Comparison of ENCODE assay signal across 25 mouse cellular contexts in genomic region chr15:5811958-5812357, GRCm38 (mm10).
DNase-seq lines count a peak whose midpoint lies in the region; ATAC-seq lines count a peak whose summit lies in the region.
"Had no signal": no experiment of that assay in that cellular context is flagged by ENCODE, and none has a peak within 500 bp of the region (broad histone marks: within the 10 kb centered on the region; RNA-seq: fewer than 3 reads in every experiment).

No protein-coding gene starts in this region.

- no peak overlapping the region for H3K27ac ChIP-seq in hindbrain, embryonic 14.5 days
- no peak overlapping the region for H3K27ac ChIP-seq in hindbrain, embryonic 10.5 days
- H3K27ac ChIP-seq in midbrain, embryonic 12.5 days (replicated peaks), result no peak overlapping the region
- no peak overlapping the region for H3K27ac ChIP-seq in midbrain, embryonic 16.5 days (ENCODE audit: low read length)
- no peak overlapping the region for H3K27ac ChIP-seq in hindbrain, embryonic 16.5 days (ENCODE audit: low read depth, low read length)
- H3K27ac ChIP-seq: embryonic facial prominence, embryonic 10.5 days; embryonic facial prominence, embryonic 13.5 days; forebrain, embryonic 12.5 days; forebrain, embryonic 15.5 days; heart, embryonic 15.5 days; hindbrain, embryonic 15.5 days had no signal

- H3K36me3 ChIP-seq in hindbrain, embryonic 14.5 days (replicated peaks; ENCODE audit: control insufficient read depth, insufficient read depth), result no peaks in the 10 kb centered on the region
- H3K36me3 ChIP-seq in hindbrain, embryonic 10.5 days, result no peaks in the 10 kb centered on the region
- no peaks in the 10 kb centered on the region for H3K36me3 ChIP-seq in midbrain, embryonic 12.5 days
- H3K36me3 ChIP-seq in midbrain, embryonic 16.5 days (ENCODE audit: control insufficient read depth, insufficient read depth, low read length), result no peaks in the 10 kb centered on the region
- H3K36me3 ChIP-seq in hindbrain, embryonic 16.5 days (ENCODE audit: control insufficient read depth, insufficient read depth, low read length), result no peaks in the 10 kb centered on the region
- H3K36me3 ChIP-seq: embryonic facial prominence, embryonic 10.5 days; embryonic facial prominence, embryonic 13.5 days; forebrain, embryonic 12.5 days; forebrain, embryonic 15.5 days; heart, embryonic 12.5 days; heart, embryonic 15.5 days; hindbrain, embryonic 15.5 days had no signal

- H3K9ac ChIP-seq in hindbrain, embryonic 14.5 days, result no peak overlapping the region
- H3K9ac ChIP-seq in midbrain, embryonic 12.5 days (replicated peaks), result no peak overlapping the region
- H3K9ac ChIP-seq in midbrain, embryonic 16.5 days (ENCODE audit: low read depth, low read length), result no peak overlapping the region
- no peak overlapping the region for H3K9ac ChIP-seq in hindbrain, embryonic 16.5 days (ENCODE audit: low read depth, low read length)
- H3K9ac ChIP-seq: forebrain, embryonic 12.5 days; forebrain, embryonic 15.5 days; heart, embryonic 12.5 days; heart, embryonic 15.5 days; hindbrain, embryonic 15.5 days had no signal

- ATAC-seq in hindbrain, embryonic 14.5 days (ENCODE audit: low FRiP score), result 0 out of 2 replicates have a peak, but pooled peaks have one; percentile 8
- ATAC-seq in midbrain, embryonic 12.5 days (ENCODE audit: low FRiP score, low read depth), result peak; percentile 54; the same call in 1 of the 2 replicates
- ATAC-seq in midbrain, embryonic 16.5 days, result no peak
- ATAC-seq in hindbrain, embryonic 16.5 days, result 0 out of 2 replicates have a peak, but pooled peaks have one; percentile 24
- ATAC-seq: CD4-positive, CD25-positive, alpha-beta regulatory T cell, adult 4 months; forebrain, embryonic 15.5 days; inflammation-experienced regulatory T-cells, adult 6 months had no signal

- WGBS in hindbrain, embryonic 14.5 days, result 83% methylated on average over 1 of the region's 1 CpGs
- WGBS in hindbrain, embryonic 10.5 days, result 83% methylated on average over 1 of the region's 1 CpGs
- 88% methylated on average over 1 of the region's 1 CpGs for WGBS in midbrain, embryonic 12.5 days
- WGBS in midbrain, embryonic 16.5 days, result 74% methylated on average over 1 of the region's 1 CpGs
- WGBS in hindbrain, embryonic 16.5 days, result 94% methylated on average over 1 of the region's 1 CpGs

- H3K4me3 ChIP-seq in hindbrain, embryonic 14.5 days (replicated peaks; ENCODE audit: low read length), result no peak overlapping the region
- H3K4me3 ChIP-seq in hindbrain, embryonic 10.5 days, result no peak overlapping the region
- no peak overlapping the region for H3K4me3 ChIP-seq in midbrain, embryonic 12.5 days
- no peak overlapping the region for H3K4me3 ChIP-seq in midbrain, embryonic 16.5 days (ENCODE audit: low read depth, low read length)
- H3K4me3 ChIP-seq in hindbrain, embryonic 16.5 days (ENCODE audit: low read length), result no peak overlapping the region
- H3K4me3 ChIP-seq: embryonic facial prominence, embryonic 10.5 days; embryonic facial prominence, embryonic 13.5 days; erythroblast, embryonic 14.5 days; forebrain, embryonic 12.5 days; forebrain, embryonic 15.5 days; heart, embryonic 12.5 days; heart, embryonic 15.5 days; hindbrain, embryonic 15.5 days had no signal

- H3K4me2 ChIP-seq in hindbrain, embryonic 14.5 days (replicated peaks), result no peak overlapping the region
- H3K4me2 ChIP-seq in midbrain, embryonic 12.5 days (replicated peaks), result no peak overlapping the region
- H3K4me2 ChIP-seq in midbrain, embryonic 16.5 days (ENCODE audit: low read length), result no peak overlapping the region
- H3K4me2 ChIP-seq in hindbrain, embryonic 16.5 days (ENCODE audit: low read length), result no peak overlapping the region
- H3K4me2 ChIP-seq: embryonic facial prominence, embryonic 13.5 days; forebrain, embryonic 12.5 days; forebrain, embryonic 15.5 days; heart, embryonic 12.5 days; heart, embryonic 15.5 days; hindbrain, embryonic 15.5 days had no signal

- H3K9me3 ChIP-seq in hindbrain, embryonic 14.5 days (ENCODE audit: control insufficient read depth, low read length), result no peaks in the 10 kb centered on the region
- H3K9me3 ChIP-seq in hindbrain, embryonic 10.5 days, result no peaks in the 10 kb centered on the region
- H3K9me3 ChIP-seq in midbrain, embryonic 12.5 days, result no peaks in the 10 kb centered on the region
- H3K9me3 ChIP-seq in midbrain, embryonic 16.5 days (replicated peaks; ENCODE audit: control insufficient read depth, low read length, poor library complexity, severe bottlenecking), result no peaks in the 10 kb centered on the region
- no peaks in the 10 kb centered on the region for H3K9me3 ChIP-seq in hindbrain, embryonic 16.5 days (ENCODE audit: control insufficient read depth, low read length)
- H3K9me3 ChIP-seq: embryonic facial prominence, embryonic 10.5 days; embryonic facial prominence, embryonic 13.5 days; forebrain, embryonic 12.5 days; forebrain, embryonic 15.5 days; heart, embryonic 12.5 days; heart, embryonic 15.5 days; hindbrain, embryonic 15.5 days had no signal

- no peaks in the 10 kb centered on the region for H3K4me1 ChIP-seq in hindbrain, embryonic 14.5 days (replicated peaks; ENCODE audit: control insufficient read depth, insufficient read depth, low read length)
- no peaks in the 10 kb centered on the region for H3K4me1 ChIP-seq in hindbrain, embryonic 10.5 days (replicated peaks)
- H3K4me1 ChIP-seq in midbrain, embryonic 12.5 days, result no peaks in the 10 kb centered on the region
- no peaks in the 10 kb centered on the region for H3K4me1 ChIP-seq in midbrain, embryonic 16.5 days (ENCODE audit: control insufficient read depth, insufficient read depth, low read length)
- no peaks in the 10 kb centered on the region for H3K4me1 ChIP-seq in hindbrain, embryonic 16.5 days (ENCODE audit: control insufficient read depth, insufficient read depth, low read depth, low read length)
- H3K4me1 ChIP-seq: forebrain, embryonic 12.5 days; forebrain, embryonic 15.5 days; hindbrain, embryonic 15.5 days had no signal

- no peaks in the 10 kb centered on the region for H3K27me3 ChIP-seq in hindbrain, embryonic 14.5 days (ENCODE audit: control insufficient read depth, insufficient read depth, low read length)
- H3K27me3 ChIP-seq in hindbrain, embryonic 10.5 days (ENCODE audit: insufficient read depth, poor library complexity, severe bottlenecking), result no peaks in the 10 kb centered on the region
- no peaks in the 10 kb centered on the region for H3K27me3 ChIP-seq in midbrain, embryonic 12.5 days
- no peaks in the 10 kb centered on the region for H3K27me3 ChIP-seq in midbrain, embryonic 16.5 days (ENCODE audit: control insufficient read depth, insufficient read depth, low read depth, low read length)
- H3K27me3 ChIP-seq in hindbrain, embryonic 16.5 days (replicated peaks; ENCODE audit: control insufficient read depth, insufficient read depth, low read length), result no peaks in the 10 kb centered on the region
- H3K27me3 ChIP-seq: forebrain, embryonic 12.5 days; forebrain, embryonic 15.5 days; heart, embryonic 12.5 days; heart, embryonic 15.5 days; hindbrain, embryonic 15.5 days had no signal

- DNase-seq in hindbrain, embryonic 14.5 days (ENCODE audit: low spot score), result no peak
- DNase-seq in hindbrain, embryonic 10.5 days (ENCODE audit: low spot score), result no peak
- DNase-seq in adrenal gland, postnatal 14 days, result no peak
- DNase-seq: adrenal gland, adult 2 months; adrenal gland, postnatal 25 days; cerebellum, adult 11-12 months; cerebellum, adult 8-10 months; cerebellum, postnatal 36 days; gastrocnemius, postnatal 25 days; heart, adult 18-20 months; heart, postnatal 10 days; heart, postnatal 36 days had no signal
